Mouse (Mus musculus): Measurements from ENCODE around the gene Sgk1.
"Not testable (repeated sequence)": the region's sequence is repeated elsewhere in the genome, so short reads cannot be mapped to it uniquely, and the experiment has no call there.

Gene Sgk1

GRCm38 (mm10) chr10:21868623-21869022 lies 13.4 kb upstream of the Sgk1 start:
- no peak for DNase-seq

- DNase-seq: no peak
Measured at GRCm38 (mm10) chr10:21881837-21882183, 174 bp upstream of the Sgk1 start.

- DNase-seq: no peak
Measured at GRCm38 (mm10) chr10:21883587-21883986, 1.6 kb downstream of the Sgk1 start.

GRCm38 (mm10) chr10:21884534-21884933 lies 2.5 kb downstream of the Sgk1 start:
- no peak for DNase-seq

- peak; percentile 48 for DNase-seq
Measured at GRCm38 (mm10) chr10:21889141-21889765, 7.3 kb downstream of the Sgk1 start.

- peak; percentile 30 for DNase-seq
Measured at GRCm38 (mm10) chr10:21890293-21890692, 8.3 kb downstream of the Sgk1 start.

GRCm38 (mm10) chr10:21891442-21891841 lies 9.5 kb downstream of the Sgk1 start:
- no peak for DNase-seq

GRCm38 (mm10) chr10:21892104-21892503 lies 10.1 kb downstream of the Sgk1 start:
- no peak for DNase-seq

GRCm38 (mm10) chr10:21898417-21898816 lies 16.4 kb downstream of the Sgk1 start:
- DNase-seq: no peak

GRCm38 (mm10) chr10:21898851-21899250 lies 16.9 kb downstream of the Sgk1 start:
- DNase-seq: not testable (repeated sequence)

GRCm38 (mm10) chr10:21899397-21899796 lies 17.4 kb downstream of the Sgk1 start:
- DNase-seq: no peak

GRCm38 (mm10) chr10:21902152-21903140 lies 20.5 kb downstream of the Sgk1 start:
- DNase-seq: no peak

GRCm38 (mm10) chr10:21904151-21904550 lies 22.2 kb downstream of the Sgk1 start:
- no peak for DNase-seq

GRCm38 (mm10) chr10:21905616-21906015 lies 23.6 kb downstream of the Sgk1 start:
- no peak for DNase-seq

GRCm38 (mm10) chr10:21906894-21907446 lies 25.0 kb downstream of the Sgk1 start:
- no peak for DNase-seq

GRCm38 (mm10) chr10:21907784-21908183 lies 25.8 kb downstream of the Sgk1 start:
- DNase-seq: no peak

GRCm38 (mm10) chr10:21908686-21909085 lies 26.7 kb downstream of the Sgk1 start:
- no peak for DNase-seq

- no peak for DNase-seq
Measured at GRCm38 (mm10) chr10:21910334-21910733, 28.4 kb downstream of the Sgk1 start.

GRCm38 (mm10) chr10:21911303-21911947 lies 29.4 kb downstream of the Sgk1 start:
- DNase-seq: no peak

- DNase-seq: no peak
Measured at GRCm38 (mm10) chr10:21914751-21915150, 32.8 kb downstream of the Sgk1 start.

- no peak for DNase-seq
Measured at GRCm38 (mm10) chr10:21916301-21917071, 34.5 kb downstream of the Sgk1 start.

- no peak for DNase-seq
Measured at GRCm38 (mm10) chr10:21918016-21918749, 36.2 kb downstream of the Sgk1 start.

All from layer of hippocampus, adult 9-11 months (tissue).